Mouse (Mus musculus): ENCODE measurements around the gene Cfap58. TPM values are rescaled to one million over a fixed set of nuclear protein-coding genes. Genes with fewer than 3 reads are reported as not detected.

Gene Cfap58
- total RNA-seq, 2 experiments from 2014 or later = 0.29 to 0.55 TPM

GRCm38 (mm10) chr19:47971066-47971465 is 33.6 kb downstream of the Cfap58 start:
- no peak for DNase-seq (ENCODE audit: low spot score in 2 of 2)

DNA sequence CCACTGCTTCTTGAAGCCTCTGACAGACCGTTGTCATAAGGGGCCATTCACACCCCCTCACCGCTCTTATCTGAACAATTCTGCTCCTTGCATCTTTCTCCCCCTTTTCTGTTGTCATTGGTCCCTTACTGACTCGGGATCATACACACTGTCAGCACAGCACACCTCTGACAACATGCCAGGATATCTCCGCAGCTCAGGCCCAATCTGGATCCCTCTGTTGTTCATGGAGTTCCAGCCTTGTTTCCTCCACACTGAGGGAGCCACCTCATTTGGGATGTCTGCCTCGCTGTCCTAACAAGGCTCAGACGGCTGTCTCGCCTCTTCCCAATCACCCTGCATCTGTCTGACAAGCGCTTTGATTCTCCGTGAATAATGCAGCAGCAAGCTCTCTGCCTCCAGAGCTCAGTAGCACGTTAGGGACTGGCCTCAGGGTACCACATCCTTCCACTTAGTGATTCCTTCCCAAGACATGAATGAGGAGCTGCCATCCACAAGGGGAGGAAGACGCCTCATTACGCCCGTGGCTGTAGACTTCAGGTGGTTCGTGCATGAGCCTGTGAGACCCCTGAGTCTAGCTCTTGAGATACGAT is 40.7 kb downstream of the Cfap58 start:
- DNase-seq (ENCODE audit: low spot score in 2 of 2) = no peak

- no peak for DNase-seq (ENCODE audit: low spot score in 2 of 2)
Measured at GRCm38 (mm10) chr19:47979446-47979845, 42.0 kb downstream of the Cfap58 start.

DNA sequence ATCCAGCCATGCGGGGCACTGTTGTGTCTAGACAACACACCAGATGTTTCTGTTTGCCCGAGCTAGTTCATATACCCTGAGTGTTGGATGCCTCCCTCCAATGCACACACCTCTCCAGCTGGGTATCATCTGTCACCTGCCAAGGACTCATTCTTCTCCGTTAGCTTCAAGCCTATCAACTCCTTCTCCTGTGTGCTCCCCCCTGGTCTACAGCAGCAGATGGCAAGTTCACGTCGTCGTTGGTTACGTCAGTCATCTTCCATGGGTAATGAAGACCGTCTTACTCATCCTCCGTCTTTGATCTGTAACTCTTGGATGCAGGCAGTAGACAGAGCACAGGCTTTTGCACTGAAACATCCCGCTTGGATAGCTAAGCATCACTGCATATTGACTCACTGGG is 42.8 kb downstream of the Cfap58 start:
- DNase-seq (ENCODE audit: low spot score in 2 of 2) = no peak

- no peak for DNase-seq (ENCODE audit: low spot score in 2 of 2)
Measured at GRCm38 (mm10) chr19:47985606-47986213, 48.2 kb downstream of the Cfap58 start.

- no peak for DNase-seq (ENCODE audit: low spot score in 2 of 2)
Measured at GRCm38 (mm10) chr19:47987986-47988385, 50.5 kb downstream of the Cfap58 start.

GRCm38 (mm10) chr19:47988456-47988855 is 51.0 kb downstream of the Cfap58 start:
- DNase-seq (ENCODE audit: low spot score in 2 of 2) = peak; percentile 23 to 41

GRCm38 (mm10) chr19:47988880-47989574 is 51.6 kb downstream of the Cfap58 start:
- DNase-seq (ENCODE audit: low spot score in 2 of 2) = no peak

DNA sequence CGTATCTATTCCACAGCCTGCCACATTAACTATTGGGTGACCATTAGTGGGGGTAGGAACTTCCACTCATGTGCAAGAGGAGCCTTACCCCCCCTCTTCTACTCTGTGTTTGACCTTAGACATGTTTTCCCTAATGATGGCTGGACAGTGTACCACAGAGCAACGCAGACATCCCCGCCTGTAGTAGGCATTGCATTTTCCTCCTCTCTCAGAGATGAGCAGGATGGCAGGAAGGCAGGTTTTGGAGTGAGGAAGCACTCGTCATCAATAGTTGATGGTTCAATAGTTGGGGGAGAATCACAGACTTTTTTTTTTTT is 52.1 kb downstream of the Cfap58 start:
- DNase-seq (ENCODE audit: low spot score in 2 of 2) = no peak

- no peak for DNase-seq (ENCODE audit: low spot score in 2 of 2)
Measured at GRCm38 (mm10) chr19:48001240-48001639, 63.8 kb downstream of the Cfap58 start.

- no peak for DNase-seq (ENCODE audit: low spot score in 2 of 2)
Measured at GRCm38 (mm10) chr19:48001774-48002173, 64.3 kb downstream of the Cfap58 start.

GRCm38 (mm10) chr19:48008771-48009413 is 71.4 kb downstream of the Cfap58 start:
- DNase-seq (ENCODE audit: low spot score in 2 of 2) = no peak

GRCm38 (mm10) chr19:48009586-48010331 is 72.3 kb downstream of the Cfap58 start:
- no peak for DNase-seq (ENCODE audit: low spot score in 2 of 2)

GRCm38 (mm10) chr19:48020103-48020502 is 82.6 kb downstream of the Cfap58 start:
- DNase-seq (ENCODE audit: low spot score in 2 of 2) = no peak

DNA sequence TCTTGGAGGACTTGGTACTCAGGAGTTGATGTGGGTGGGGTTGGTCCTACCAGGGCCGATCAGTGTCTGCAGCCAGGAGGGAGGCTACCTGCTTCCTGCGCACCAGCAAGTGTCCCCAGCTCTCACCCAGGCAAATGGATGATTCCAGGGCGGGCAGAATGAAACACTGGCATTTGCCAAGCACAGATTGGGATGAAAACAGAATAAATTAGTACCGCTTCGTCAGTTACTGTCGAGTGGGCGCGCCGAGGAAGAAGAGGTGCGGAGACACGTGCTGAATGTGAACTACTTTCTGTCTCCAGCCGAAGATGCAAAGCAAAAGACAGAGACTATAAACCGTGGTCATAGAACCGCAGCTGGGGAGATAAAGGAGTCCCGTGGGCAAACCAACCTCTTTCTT is 84.0 kb downstream of the Cfap58 start:
- peak in 1 of 2 experiments; percentile 42 for DNase-seq (ENCODE audit: low spot score in 2 of 2)

- no peak for DNase-seq (ENCODE audit: low spot score in 2 of 2)
Measured at GRCm38 (mm10) chr19:48022763-48023162, 85.3 kb downstream of the Cfap58 start.

DNA sequence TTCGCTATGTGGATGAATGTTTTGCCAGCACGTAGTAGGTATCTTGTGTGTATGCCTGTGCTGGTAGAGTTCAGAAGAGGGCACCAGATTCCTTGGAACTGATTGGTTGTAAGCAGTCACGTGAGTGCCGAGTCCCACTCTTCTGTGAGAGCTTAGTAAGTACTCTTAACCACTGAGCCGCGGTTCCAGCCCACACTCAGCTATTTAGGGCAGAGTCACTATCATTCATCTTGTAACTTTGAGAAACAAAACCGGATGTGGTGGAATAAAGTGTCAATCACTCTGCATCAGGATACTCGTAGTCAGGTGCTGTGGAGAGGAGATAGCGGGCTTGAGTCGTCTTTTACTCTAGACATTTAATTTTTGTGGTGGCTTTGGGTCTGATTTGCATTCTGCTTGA is 86.3 kb downstream of the Cfap58 start:
- no peak for DNase-seq (ENCODE audit: low spot score in 2 of 2)

DNA sequence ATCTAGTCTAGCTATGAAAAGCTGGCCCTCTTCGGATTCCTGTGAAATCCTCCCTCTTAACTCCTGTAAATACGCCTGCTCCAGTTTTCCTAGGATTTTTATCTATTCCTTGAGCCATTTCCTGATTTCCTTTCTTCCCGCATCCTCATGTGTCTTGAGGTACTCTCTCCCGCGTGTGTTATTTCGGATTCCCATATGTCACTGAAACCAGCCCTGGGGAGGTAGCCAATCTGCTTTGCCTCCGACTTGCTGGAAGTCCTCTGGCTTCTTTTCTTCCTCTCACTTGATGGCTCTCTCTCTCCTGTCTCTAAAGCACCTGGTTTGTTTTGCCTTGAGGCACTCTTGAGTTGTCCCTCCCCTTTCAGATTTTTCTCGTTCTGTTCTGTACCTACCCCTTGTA is 87.9 kb downstream of the Cfap58 start:
- no peak for DNase-seq (ENCODE audit: low spot score in 2 of 2)

DNA sequence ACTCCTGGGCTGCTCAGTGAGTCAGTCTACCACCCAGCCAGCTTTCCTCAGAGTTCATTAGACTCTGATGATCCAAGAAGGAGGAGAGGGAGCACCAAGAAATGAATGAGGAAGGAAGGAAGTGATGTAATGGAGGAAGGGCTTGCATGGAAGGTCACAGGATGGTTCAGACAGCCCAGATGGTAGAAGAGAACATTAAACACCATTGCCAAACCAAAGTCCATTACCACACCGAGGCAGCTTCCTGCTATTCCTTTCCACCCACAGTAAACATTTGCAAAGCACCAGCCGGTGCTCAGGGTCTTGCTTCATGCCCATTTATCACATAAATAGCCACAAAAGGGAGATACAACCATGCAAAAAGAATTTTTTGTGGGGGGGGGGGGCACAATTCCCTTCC is 89.4 kb downstream of the Cfap58 start:
- DNase-seq (ENCODE audit: low spot score in 2 of 2) = no peak

DNA sequence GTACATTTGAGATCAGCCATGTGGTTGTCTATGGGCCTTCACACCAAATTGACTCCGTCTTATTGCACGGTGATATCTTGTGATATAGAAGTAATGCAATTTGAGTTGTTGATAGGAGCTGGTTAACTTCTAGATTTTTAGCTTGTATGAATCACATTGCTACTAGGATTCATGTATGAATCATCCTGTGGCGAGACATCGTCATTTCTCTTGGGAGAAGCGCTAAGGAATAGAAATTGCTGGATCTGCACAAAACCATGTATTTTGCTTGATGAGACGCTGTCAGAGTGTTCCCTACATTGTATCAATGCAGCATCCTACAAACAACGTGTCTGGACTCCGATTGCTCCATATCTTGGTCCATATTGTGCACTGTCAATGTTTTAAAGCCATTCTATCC is 102.1 kb downstream of the Cfap58 start:
- DNase-seq (ENCODE audit: low spot score in 2 of 2) = no peak

- no peak for DNase-seq (ENCODE audit: low spot score in 2 of 2)
Measured at GRCm38 (mm10) chr19:48047315-48047714, 109.8 kb downstream of the Cfap58 start.

- no peak for DNase-seq (ENCODE audit: low spot score in 2 of 2)
Measured at GRCm38 (mm10) chr19:48049361-48049760, 111.9 kb downstream of the Cfap58 start.
